Mouse (Mus musculus) cerebellum, adult 2 months (tissue): ENCODE results near the gene Plin4.

Experiments used
- CTCF ChIP-seq: fragments of 200-500 bp; IDR thresholded peaks from 2 replicates; pipeline ENCODE4 v1.5.1; 2011; ENCODE audit warnings: low read depth, mild to moderate bottlenecking, control low read depth, low read length, moderate library complexity, borderline replicate concordance; ENCODE audit not compliant: insufficient read depth
- POLR2A ChIP-seq: fragments of 200-500 bp; IDR thresholded peaks from 2 replicates; pipeline ENCODE4 v1.6.1; 2011; ENCODE audit warnings: low read length, control low read depth, borderline replicate concordance; ENCODE audit not compliant: insufficient read depth

DNA sequence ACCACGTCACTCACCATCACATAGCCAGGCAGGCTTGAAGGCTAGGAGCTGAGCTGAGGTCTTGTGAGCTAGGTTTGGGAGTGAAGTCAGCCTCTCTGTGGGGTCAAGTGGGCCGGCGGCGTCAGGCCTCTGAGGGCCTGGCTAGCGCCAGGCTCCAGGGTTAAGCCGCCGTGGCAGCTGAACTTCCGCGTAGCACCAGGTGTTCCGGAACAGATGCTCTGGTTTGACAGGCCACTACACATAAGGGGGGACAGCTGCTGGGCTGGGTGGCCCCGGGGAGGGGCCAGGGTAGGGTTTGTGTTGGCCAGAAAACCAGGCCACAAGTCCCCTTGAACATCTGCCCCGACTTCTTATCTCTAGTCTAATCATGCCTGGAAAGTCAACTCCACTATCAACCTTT, 37.8 kb upstream of the Plin4 start:
- TF ChIP-seq POLR2A (no peak), CTCF (no peak)
